Mouse (Mus musculus): ENCODE measurements around the gene Pabpn1l. TPM values are rescaled to one million over a fixed set of nuclear protein-coding genes. Genes with fewer than 3 reads are reported as not detected.

The Pabpn1l gene
- polyA plus RNA-seq (2016; fragmentation: Nextera tagmentation; extraction: Ambion mirVana) = not detected in 2 replicates

DNA sequence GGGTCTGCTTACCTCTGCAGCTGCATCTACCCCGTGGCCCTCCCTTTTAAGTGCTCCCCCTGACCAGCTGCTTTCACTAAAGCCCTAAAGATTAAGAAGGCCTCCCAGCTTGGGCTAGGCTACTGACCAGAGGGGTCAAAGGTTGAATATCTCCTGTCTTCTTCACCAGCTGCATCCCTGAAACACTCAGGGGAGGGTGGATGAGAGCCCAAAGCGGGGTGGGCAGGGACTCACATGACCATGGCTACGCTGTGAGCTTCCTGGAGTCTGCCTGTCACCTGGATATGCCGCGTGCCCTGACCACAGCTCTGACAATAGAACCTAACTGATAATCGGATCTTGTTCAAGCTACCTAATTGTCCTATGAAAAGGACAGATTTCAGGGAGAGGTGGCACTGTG, at the start of gene Pabpn1l:
TSS of gene Pabpn1l (minus strand) at position 13 of the 400 bp plus-strand sequence.
- H3K27me3 ChIP-seq = no peaks in the 10 kb centered on the region
- WGBS = 72% methylated on average over 6 of the region's 6 CpGs
- ATAC-seq (ENCODE audit: low FRiP score) = no peak

DNA sequence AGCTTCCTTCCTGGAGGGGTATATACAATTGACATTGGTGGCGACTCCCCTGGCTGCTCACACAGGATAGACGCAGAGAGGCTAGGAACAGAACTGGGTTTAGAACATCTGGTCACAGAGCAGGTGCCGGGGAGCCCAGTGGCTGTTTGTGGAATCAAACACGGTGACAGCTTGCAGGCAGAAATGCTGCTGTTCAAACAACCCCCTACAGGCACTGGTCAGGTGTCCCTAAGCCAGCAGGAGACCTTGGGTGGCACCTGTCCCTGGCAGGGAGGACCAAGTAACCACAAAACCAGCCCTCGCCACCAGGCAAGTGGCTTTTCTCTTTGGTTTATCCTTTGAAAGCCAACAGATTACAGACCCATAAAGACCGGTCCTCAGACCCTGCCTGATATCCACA, 49.4 kb upstream of the Pabpn1l start:
- no peak overlapping the region for H3K4me3 ChIP-seq
- H3K27ac ChIP-seq = no peak overlapping the region
- H3K4me2 ChIP-seq (replicated peaks) = no peak overlapping the region
- H3K9me3 ChIP-seq (replicated peaks) = no peaks in the 10 kb centered on the region
- no peaks in the 10 kb centered on the region for H3K36me3 ChIP-seq
- 71% methylated on average over 6 of the region's 6 CpGs for WGBS
- H3K9ac ChIP-seq = no peak overlapping the region
- no peak for ATAC-seq (ENCODE audit: low FRiP score)
- H3K4me1 ChIP-seq = peaks cover 78% of the 10 kb centered on the region
- peaks cover 63% of the 10 kb centered on the region for H3K27me3 ChIP-seq

More for the DNA sequence above, at the start of gene Pabpn1l:
- no peaks in the 10 kb centered on the region for H3K9me3 ChIP-seq (replicated peaks)
- peaks cover 19% of the 10 kb centered on the region for H3K4me1 ChIP-seq
- H3K4me2 ChIP-seq (replicated peaks) = no peak within 1 kb of the TSS
- no peaks in the 10 kb centered on the region for H3K36me3 ChIP-seq
- no peak within 1 kb of the TSS for H3K9ac ChIP-seq
- H3K27ac ChIP-seq = no peak within 1 kb of the TSS
- H3K4me3 ChIP-seq = no peak within 1 kb of the TSS

DNA sequence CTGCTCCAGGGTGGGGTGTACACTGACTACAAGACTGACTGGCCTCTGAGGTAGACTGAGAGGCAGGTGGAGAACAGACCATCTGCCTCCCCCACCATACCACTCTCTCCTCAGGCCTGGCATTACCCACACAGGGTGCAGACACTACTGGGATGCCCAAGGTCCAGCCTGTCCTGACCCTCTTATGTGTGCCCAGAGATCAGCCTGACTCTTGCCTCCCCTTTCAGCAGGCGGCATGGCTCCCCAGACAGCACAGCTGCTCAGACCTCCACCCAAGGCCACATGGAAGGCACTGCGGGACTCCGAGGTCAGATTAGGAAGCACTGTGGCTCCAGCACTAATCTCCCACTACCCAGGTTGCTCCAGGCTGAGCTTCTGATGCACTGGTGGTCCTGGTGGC, 48.2 kb upstream of the Pabpn1l start:
- H3K27me3 ChIP-seq = peaks cover 52% of the 10 kb centered on the region
- no peak overlapping the region for H3K4me2 ChIP-seq (replicated peaks)
- no peak overlapping the region for H3K27ac ChIP-seq
- no peaks in the 10 kb centered on the region for H3K9me3 ChIP-seq (replicated peaks)
- ATAC-seq (ENCODE audit: low FRiP score) = 0 out of 2 replicates have a peak, but pooled peaks have one; percentile 9
- WGBS = 61% methylated on average over 3 of the region's 3 CpGs
- H3K4me1 ChIP-seq = peaks cover 79% of the 10 kb centered on the region
- no peak overlapping the region for H3K4me3 ChIP-seq
- 0 out of 2 replicates have a peak overlapping the region, but pooled peaks have one; percentile 14 for H3K9ac ChIP-seq
- no peaks in the 10 kb centered on the region for H3K36me3 ChIP-seq

DNA sequence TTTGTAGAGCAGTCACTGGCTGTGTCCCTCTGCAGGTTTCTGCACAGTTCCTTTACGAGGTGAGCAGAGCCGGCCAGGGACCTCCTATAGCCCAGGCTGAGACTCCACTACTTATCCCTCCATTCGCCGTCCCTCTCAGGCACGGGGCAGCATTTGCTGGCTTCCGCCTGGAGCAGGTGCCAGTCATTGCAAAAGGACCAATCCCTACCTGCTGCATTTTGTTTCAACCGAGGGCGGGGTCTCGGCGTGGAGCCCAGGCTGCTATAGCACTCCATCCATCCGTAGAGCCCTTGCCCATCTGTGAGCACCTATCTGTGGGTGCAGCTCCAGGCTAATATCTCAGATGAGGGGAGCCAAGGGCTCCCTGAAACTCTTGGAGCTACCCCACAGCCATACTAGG, 47.5 kb upstream of the Pabpn1l start:
- H3K27me3 ChIP-seq = peaks cover 46% of the 10 kb centered on the region
- H3K4me2 ChIP-seq (replicated peaks) = peak overlapping the region; percentile 8; the same call in 1 of the 2 replicates
- H3K9me3 ChIP-seq (replicated peaks) = no peaks in the 10 kb centered on the region
- H3K36me3 ChIP-seq = no peaks in the 10 kb centered on the region
- WGBS = 26% methylated on average over 11 of the region's 11 CpGs
- no peak for ATAC-seq (ENCODE audit: low FRiP score)
- H3K4me1 ChIP-seq = peaks cover 79% of the 10 kb centered on the region
- no peak overlapping the region for H3K4me3 ChIP-seq
- no peak overlapping the region for H3K27ac ChIP-seq
- H3K9ac ChIP-seq = no peak overlapping the region; the same call in 1 of the 2 replicates

DNA sequence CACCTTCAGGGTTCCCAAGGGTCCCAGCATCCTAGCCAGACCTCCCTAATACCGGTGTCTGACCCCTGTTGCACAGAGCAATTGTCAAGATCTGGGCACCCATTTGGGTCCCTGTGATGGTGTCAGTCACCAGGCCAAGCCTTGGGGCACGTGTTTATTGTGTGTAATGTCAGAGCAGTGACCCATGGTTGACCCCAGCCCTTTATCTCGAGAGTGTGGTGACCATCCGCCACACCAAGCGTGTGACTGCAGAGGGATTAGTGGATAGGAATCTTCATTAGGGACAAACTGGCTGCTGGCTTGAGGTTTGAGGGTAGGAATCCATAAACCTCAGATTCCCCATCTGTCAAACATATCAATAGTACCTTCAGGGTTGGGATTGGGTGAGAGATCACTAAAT, 46.8 kb upstream of the Pabpn1l start:
- no peak overlapping the region for H3K4me2 ChIP-seq (replicated peaks)
- peaks cover 79% of the 10 kb centered on the region for H3K4me1 ChIP-seq
- H3K9ac ChIP-seq = no peak overlapping the region
- H3K4me3 ChIP-seq = no peak overlapping the region
- 14% methylated on average over 5 of the region's 5 CpGs for WGBS
- ATAC-seq (ENCODE audit: low FRiP score) = no peak
- no peak overlapping the region for H3K27ac ChIP-seq
- H3K9me3 ChIP-seq (replicated peaks) = no peaks in the 10 kb centered on the region
- H3K27me3 ChIP-seq = peaks cover 40% of the 10 kb centered on the region
- H3K36me3 ChIP-seq = no peaks in the 10 kb centered on the region

DNA sequence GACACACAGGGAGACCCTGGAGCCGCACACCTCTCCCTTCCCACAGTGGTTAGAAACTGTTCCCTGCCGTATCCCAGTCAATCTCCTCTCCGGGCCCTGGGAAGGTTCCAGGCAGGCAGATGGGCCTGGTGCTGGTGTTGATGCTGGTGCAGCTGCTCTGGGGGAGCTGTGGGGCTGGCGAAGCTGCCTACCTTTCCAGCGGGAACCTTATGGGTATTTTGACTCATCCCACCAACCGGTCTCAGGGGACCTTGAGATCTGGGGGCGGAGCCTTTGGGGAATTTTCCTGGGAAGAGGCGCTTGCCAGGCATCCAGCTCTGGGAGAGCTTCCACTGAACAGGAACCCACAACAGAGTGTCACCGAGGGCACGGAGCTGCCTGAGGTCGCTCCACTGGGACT, 45.3 kb upstream of the Pabpn1l start:
- Histone ChIP-seq H3K36me3 (no peaks in the 10 kb centered on the region), H3K27ac (no peak overlapping the region), H3K4me3 (no peak overlapping the region), H3K27me3 (peaks cover 24% of the 10 kb centered on the region), H3K4me2 (replicated peaks) (no peak overlapping the region), H3K9ac (no peak overlapping the region), H3K9me3 (replicated peaks) (no peaks in the 10 kb centered on the region), H3K4me1 (peaks cover 64% of the 10 kb centered on the region)
- no peak for ATAC-seq (ENCODE audit: low FRiP score)
- 75% methylated on average over 11 of the region's 11 CpGs for WGBS

DNA sequence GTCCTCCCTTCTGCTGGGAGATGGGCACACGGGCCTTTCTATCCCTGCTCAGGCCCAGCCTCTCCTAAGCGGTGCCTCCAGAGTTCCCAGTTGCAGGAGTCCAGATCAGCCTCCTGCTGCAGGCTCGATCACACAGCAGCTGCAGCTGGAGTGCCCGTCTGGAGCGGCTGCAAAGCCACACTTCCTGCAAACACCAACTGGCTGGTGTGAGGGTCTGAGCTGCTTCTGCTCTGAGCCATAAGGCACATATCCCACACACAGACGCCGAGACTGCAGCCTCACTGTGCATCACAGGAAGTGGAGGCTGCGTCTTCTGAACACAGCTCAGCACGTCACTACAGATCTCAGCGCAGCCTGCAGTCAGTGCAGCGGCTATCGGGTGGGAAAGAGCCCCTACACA, 44.3 kb upstream of the Pabpn1l start:
- WGBS = 54% methylated on average over 12 of the region's 12 CpGs
- Histone ChIP-seq H3K9me3 (replicated peaks) (no peaks in the 10 kb centered on the region), H3K36me3 (no peaks in the 10 kb centered on the region), H3K27ac (peak overlapping the region; percentile 24; the same call in 1 of the 2 replicates), H3K4me2 (replicated peaks) (no peak overlapping the region; the same call in 1 of the 2 replicates), H3K27me3 (peaks cover 21% of the 10 kb centered on the region), H3K9ac (no peak overlapping the region), H3K4me1 (peaks cover 63% of the 10 kb centered on the region), H3K4me3 (no peak overlapping the region)
- no peak for ATAC-seq (ENCODE audit: low FRiP score)

DNA sequence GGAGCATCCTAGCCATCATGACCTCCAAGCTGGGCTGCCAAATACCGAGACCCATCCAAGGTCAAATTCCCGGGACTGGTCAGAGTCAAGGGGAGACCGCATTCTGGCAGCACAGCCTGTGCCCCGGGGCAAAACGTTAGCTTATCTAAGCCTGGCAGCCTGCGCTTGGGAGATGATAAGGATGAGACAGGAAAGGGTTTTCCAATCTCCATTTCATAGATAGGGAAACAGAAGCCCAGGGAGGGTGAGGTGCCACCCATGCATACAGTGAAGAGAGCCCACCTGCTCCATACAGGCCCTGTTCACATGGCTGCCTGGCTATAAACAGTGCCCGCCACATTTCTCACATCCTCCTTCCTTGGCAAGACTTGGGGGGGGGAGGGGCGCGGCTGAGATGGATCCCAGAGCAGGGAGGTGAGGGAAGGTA, 43.8 kb upstream of the Pabpn1l start:
- Histone ChIP-seq H3K9ac (no peak overlapping the region), H3K27me3 (peaks cover 20% of the 10 kb centered on the region), H3K4me1 (peaks cover 67% of the 10 kb centered on the region), H3K27ac (peak overlapping the region; percentile 24), H3K4me3 (no peak overlapping the region), H3K9me3 (replicated peaks) (no peaks in the 10 kb centered on the region), H3K36me3 (no peaks in the 10 kb centered on the region), H3K4me2 (replicated peaks) (no peak overlapping the region)
- WGBS = 50% methylated on average over 9 of the region's 9 CpGs
- ATAC-seq (ENCODE audit: low FRiP score) = no peak

DNA sequence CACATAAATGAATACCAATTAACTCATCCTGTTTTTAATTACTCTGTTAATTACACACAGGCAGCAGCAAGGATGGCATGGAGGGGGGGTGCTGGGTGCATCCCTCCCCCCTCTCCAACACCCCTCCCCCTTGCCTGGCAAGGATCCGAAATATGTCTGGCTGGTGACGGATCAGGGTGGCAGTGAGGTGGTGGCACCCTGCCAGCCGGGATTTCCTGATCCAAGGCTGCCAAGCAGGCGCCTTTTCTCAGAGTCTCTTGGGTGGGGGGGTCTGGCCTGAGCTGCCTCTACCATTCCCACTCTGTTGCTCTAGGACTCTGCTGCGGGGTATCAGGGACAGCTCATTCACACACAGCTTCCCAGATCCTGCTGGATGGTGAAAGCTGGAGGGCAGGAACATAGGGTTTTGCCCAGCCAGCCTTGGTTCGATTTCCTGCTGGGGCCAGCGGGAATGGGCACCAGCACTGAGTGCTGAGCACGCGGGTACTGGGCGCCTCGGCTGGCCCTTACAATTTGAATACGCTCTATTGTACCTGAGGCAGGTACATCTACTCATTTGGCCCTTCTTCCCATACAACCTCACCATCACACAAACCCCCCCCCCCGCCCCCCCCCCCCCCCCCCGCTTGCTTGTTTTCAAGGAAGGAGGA, 43.3 kb upstream of the Pabpn1l start:
- H3K4me2 ChIP-seq (replicated peaks) = no peak overlapping the region
- peaks cover 67% of the 10 kb centered on the region for H3K4me1 ChIP-seq
- H3K9ac ChIP-seq = no peak overlapping the region
- peak overlapping the region; percentile 42; the same call in 1 of the 2 replicates for H3K27ac ChIP-seq
- no peak overlapping the region for H3K4me3 ChIP-seq
- peaks cover 15% of the 10 kb centered on the region for H3K27me3 ChIP-seq
- H3K36me3 ChIP-seq = no peaks in the 10 kb centered on the region
- peak; percentile 20; the same call in 1 of the 2 replicates for ATAC-seq (ENCODE audit: low FRiP score)
- 68% methylated on average over 12 of the region's 14 CpGs for WGBS
- no peaks in the 10 kb centered on the region for H3K9me3 ChIP-seq (replicated peaks)

DNA sequence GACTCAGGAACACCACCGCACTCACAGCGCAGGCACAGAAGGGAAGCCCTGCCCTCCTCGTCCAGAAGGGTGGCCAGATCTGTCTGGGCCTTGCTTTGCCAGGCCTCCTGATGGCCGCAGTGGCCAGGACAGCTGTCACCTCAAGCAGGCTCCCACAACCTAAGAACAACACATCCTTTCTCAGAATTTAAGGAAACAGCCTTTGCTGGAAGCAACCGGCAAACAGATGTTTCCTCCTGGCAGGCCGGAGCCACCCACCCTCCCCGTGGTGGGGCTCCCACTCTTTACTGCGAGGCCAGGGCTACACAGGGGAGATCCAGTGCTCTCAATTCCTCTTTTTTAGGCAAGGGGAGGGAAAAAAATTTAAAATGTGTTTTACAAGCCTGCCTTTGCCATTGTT, 42.7 kb upstream of the Pabpn1l start:
- H3K9me3 ChIP-seq (replicated peaks) = no peaks in the 10 kb centered on the region
- H3K4me3 ChIP-seq = no peak overlapping the region
- 0 out of 2 replicates have a peak overlapping the region, but pooled peaks have one; percentile 11 for H3K4me2 ChIP-seq (replicated peaks)
- H3K27me3 ChIP-seq = peaks cover 11% of the 10 kb centered on the region
- H3K27ac ChIP-seq = peak overlapping the region; percentile 42
- H3K4me1 ChIP-seq = peaks cover 62% of the 10 kb centered on the region
- no peak for ATAC-seq (ENCODE audit: low FRiP score)
- H3K36me3 ChIP-seq = no peaks in the 10 kb centered on the region
- H3K9ac ChIP-seq = no peak overlapping the region
- WGBS = 48% methylated on average over 8 of the region's 8 CpGs

DNA sequence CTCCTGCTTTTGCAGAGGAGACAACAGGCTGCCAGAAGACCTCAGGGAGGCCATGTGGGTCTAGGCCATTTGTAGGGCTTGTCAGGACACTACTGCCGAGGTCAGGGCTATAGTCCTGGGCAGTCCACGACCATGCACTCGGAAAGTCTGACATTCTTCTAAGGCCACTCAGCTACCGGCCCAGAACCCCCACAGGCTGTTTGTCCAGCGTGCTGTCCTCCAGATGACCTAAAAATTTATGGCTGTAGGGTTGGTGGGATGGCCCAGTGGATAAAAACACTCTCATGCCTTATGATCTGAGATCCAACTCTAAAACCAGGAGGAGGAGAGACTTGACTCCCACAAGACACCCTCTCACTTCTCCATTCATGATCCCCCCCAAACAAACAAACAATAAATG, 41.1 kb upstream of the Pabpn1l start:
- Histone ChIP-seq H3K4me2 (replicated peaks) (no peak overlapping the region), H3K4me1 (peaks cover 65% of the 10 kb centered on the region), H3K9me3 (replicated peaks) (no peaks in the 10 kb centered on the region), H3K4me3 (no peak overlapping the region), H3K36me3 (no peaks in the 10 kb centered on the region), H3K9ac (no peak overlapping the region), H3K27me3 (peaks cover 6% of the 10 kb centered on the region; the same call in 1 of the 2 replicates), H3K27ac (no peak overlapping the region)
- no peak for ATAC-seq (ENCODE audit: low FRiP score)
- 76% methylated on average over 5 of the region's 5 CpGs for WGBS

DNA sequence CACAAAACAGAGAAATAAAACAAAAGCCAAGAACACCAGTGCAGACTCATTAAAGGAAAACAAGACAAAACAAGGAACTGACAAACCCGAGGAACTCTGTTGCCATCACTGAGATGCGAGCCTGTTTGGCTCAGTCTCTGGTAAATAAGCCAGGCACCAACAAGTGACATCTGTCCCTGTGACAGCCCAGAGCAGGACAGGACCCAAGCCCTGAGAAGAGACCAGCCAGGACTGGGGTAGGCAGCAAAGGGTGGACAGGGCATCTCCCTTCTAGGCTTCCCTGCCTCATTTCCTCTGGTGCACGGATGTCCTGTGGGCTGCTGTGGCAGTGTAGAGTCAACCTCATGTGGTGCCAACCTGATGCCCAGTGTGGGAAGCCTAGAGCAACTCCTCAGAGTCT, 40.6 kb upstream of the Pabpn1l start:
- 86% methylated on average over 3 of the region's 3 CpGs for WGBS

DNA sequence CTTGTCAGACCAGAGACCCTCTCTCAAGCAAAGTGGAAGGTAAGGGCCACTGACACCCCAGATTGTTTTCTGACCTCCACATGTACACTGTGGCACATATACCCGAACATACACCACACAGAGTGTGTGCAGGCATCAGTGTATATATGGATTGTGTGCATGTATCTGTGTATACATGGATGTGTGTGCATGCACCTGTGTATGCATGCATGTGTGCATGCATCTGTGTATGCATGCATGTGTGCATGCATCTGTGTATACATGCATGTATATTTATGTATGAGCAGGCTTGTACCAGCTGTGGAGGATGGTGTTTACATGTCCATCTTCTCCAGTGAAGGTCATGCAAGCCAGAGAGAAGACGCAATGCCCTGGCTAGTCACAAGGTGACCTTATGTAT, 39.4 kb upstream of the Pabpn1l start:
- Histone ChIP-seq H3K36me3 (no peaks in the 10 kb centered on the region), H3K4me1 (peaks cover 63% of the 10 kb centered on the region), H3K9me3 (replicated peaks) (no peaks in the 10 kb centered on the region), H3K9ac (no peak overlapping the region), H3K4me2 (replicated peaks) (no peak overlapping the region), H3K4me3 (no peak overlapping the region), H3K27ac (no peak overlapping the region), H3K27me3 (no peaks in the 10 kb centered on the region)
- ATAC-seq (ENCODE audit: low FRiP score) = no peak
- 92% methylated on average over 2 of the region's 2 CpGs for WGBS

More for the DNA sequence above, 40.6 kb upstream of the Pabpn1l start:
- no peak overlapping the region for H3K9ac ChIP-seq
- H3K27ac ChIP-seq = no peak overlapping the region
- no peak overlapping the region for H3K4me3 ChIP-seq
- H3K9me3 ChIP-seq (replicated peaks) = no peaks in the 10 kb centered on the region
- no peak overlapping the region for H3K4me2 ChIP-seq (replicated peaks)
- H3K27me3 ChIP-seq = peaks cover 6% of the 10 kb centered on the region; the same call in 1 of the 2 replicates
- H3K36me3 ChIP-seq = no peaks in the 10 kb centered on the region
- ATAC-seq (ENCODE audit: low FRiP score) = no peak
- H3K4me1 ChIP-seq = peaks cover 68% of the 10 kb centered on the region
